Mouse (Mus musculus) hindbrain, embryonic 12.5 days (tissue): ENCODE measurements at regions not wholly inside any gene's neighbourhood (a gene's known extent, or its start where the extent isn't known, plus 50 kb on each side); places are given as distances from the start of the nearest gene placed in this dataset.

Experiments used
- ATAC-seq: fragments of 200-750 bp; cut with Nextera tagmentation; 2 replicates; pipeline ENCODE4 v1.8.0; 2017; ENCODE audit warnings: moderate TSS enrichment; ENCODE audit not compliant: low FRiP score
- H3K27ac ChIP-seq: fragments of 300-500 bp; sonication (generic); 2 replicates; pipeline ENCODE4 v1.5.1; 2016; ENCODE audit warnings: mild to moderate bottlenecking
- H3K27me3 ChIP-seq: fragments of 300-500 bp; sonication (generic); 2 replicates; pipeline ENCODE4 v1.6.1; 2016; ENCODE audit warnings: mild to moderate bottlenecking
- H3K36me3 ChIP-seq: fragments of 300-500 bp; sonication (generic); 2 replicates; pipeline ENCODE4 v1.6.1; 2016; ENCODE audit warnings: mild to moderate bottlenecking
- H3K4me1 ChIP-seq: fragments of 300-500 bp; sonication (generic); 2 replicates; pipeline ENCODE4 v1.6.1; 2016
- H3K4me2 ChIP-seq: fragments of 300-500 bp; sonication (generic); replicated peaks from 2 replicates; pipeline ENCODE4 v1.6.1; 2016; ENCODE audit warnings: mild to moderate bottlenecking
- H3K4me3 ChIP-seq: fragments of 300-500 bp; sonication (generic); 2 replicates; pipeline ENCODE4 v1.5.1; 2016; ENCODE audit warnings: mild to moderate bottlenecking
- H3K9ac ChIP-seq: fragments of 300-500 bp; sonication (generic); 2 replicates; pipeline ENCODE4 v1.6.1; 2016; ENCODE audit warnings: mild to moderate bottlenecking, moderate library complexity
- H3K9me3 ChIP-seq: fragments of 300-500 bp; sonication (generic); replicated peaks from 2 replicates; pipeline ENCODE4 v1.6.1; 2016; ENCODE audit warnings: mild to moderate bottlenecking
- WGBS: fragments of 180-500 bp; shearing (Covaris S2); methylation state at CpG from one replicate; pipeline ENCODE4 v1.1.7; 2016; 5-methylcytosine and 5-hydroxymethylcytosine counted together

DNA sequence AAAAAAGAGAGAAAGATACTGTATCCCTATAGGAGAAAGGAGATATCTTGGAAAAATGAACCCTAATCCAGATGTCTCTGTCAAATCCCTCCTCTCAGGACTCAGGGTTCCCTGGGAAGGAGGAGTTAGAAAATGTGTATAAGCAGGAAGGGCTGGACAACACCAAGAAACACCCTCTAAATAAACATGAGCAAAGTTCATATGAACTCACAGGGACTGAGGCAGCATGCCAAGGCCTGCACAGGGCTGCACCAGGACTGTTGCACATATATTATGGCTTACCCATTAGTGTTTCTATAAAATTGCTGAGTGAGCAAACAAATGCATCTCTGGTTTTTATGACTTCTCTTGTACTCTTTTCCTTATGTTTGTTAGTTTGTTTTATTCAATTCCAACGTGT, 508.5 kb upstream of the Fam174a start:
- no peaks in the 10 kb centered on the region for H3K4me1 ChIP-seq
- no peak overlapping the region for H3K4me2 ChIP-seq
- H3K4me3 ChIP-seq, result no peak overlapping the region
- no peaks in the 10 kb centered on the region for H3K27me3 ChIP-seq
- no peaks in the 10 kb centered on the region for H3K9me3 ChIP-seq
- no peak for ATAC-seq
- H3K9ac ChIP-seq, result no peak overlapping the region
- no peaks in the 10 kb centered on the region for H3K36me3 ChIP-seq
- no peak overlapping the region for H3K27ac ChIP-seq
- 77% methylated on average over 1 of the region's 1 CpGs for WGBS

DNA sequence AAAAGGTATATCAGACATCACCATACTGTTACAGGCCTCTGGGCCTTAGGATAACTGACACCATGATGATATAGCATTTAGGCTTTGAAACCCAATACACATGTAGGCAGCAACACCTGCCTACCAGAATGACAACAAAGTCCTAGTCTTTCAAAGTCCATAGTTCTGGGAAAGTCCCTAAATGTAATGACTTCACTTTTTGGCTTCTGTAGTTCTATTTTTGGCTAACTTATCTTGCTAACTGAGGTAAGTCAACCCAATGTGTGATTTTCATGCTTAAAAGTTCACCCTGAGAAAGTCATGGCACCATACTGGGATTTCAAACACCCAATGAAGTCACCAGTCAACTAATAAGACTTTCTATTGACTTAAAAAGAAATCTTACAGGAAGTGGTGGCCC, 485.8 kb upstream of the Fam174a start:
- Histone ChIP-seq H3K27ac (no peak overlapping the region), H3K27me3 (no peaks in the 10 kb centered on the region), H3K4me3 (no peak overlapping the region), H3K4me1 (no peaks in the 10 kb centered on the region), H3K9me3 (no peaks in the 10 kb centered on the region), H3K36me3 (no peaks in the 10 kb centered on the region), H3K9ac (no peak overlapping the region), H3K4me2 (no peak overlapping the region)
- ATAC-seq, result no peak

DNA sequence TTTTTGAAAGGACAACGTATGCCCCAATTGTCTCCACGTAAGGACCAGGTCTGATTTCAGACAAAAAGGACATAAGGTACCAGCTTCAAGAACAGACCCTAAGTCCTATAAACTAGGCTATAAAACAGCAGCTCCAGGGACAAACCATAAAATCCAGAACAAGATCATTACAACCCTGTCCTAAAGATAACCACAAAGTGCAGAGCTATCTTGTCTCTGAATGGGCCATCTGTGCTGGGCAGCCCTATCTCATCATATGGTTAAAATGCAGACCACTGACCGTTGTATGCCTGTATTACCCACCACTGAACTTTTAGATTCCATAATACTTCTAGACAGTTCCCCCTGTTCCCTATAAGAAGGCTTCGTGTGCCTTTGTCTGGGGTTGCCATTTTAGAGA, 477.4 kb upstream of the Fam174a start:
- WGBS, result 87% methylated on average over 4 of the region's 4 CpGs
- Histone ChIP-seq H3K36me3 (no peaks in the 10 kb centered on the region), H3K9ac (no peak overlapping the region), H3K9me3 (no peaks in the 10 kb centered on the region), H3K4me1 (no peaks in the 10 kb centered on the region), H3K27ac (no peak overlapping the region), H3K27me3 (no peaks in the 10 kb centered on the region), H3K4me3 (no peak overlapping the region), H3K4me2 (no peak overlapping the region)
- no peak for ATAC-seq

DNA sequence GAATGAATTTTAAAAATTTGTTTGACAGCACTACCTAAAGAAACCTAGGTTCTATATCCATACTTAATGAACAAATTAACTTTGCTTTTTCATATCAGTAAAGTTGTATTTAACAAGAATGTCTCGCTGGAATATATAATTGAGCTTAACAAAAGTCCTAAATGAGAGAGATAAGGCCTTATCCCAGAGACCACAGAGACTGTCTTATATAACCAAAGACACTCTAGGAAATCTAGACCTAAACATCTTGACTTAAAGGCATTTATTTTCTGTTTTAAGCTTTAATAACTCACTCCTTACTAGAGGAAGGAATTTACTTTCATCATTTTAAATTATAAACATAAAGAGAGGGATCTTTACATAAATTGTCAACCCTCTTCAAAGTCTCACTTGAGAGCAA, 461.9 kb upstream of the Fam174a start:
- WGBS, result 85% methylated on average over 1 of the region's 1 CpGs
- no peak overlapping the region for H3K27ac ChIP-seq
- H3K9me3 ChIP-seq, result no peaks in the 10 kb centered on the region
- no peak overlapping the region for H3K4me2 ChIP-seq
- H3K27me3 ChIP-seq, result no peaks in the 10 kb centered on the region
- H3K36me3 ChIP-seq, result no peaks in the 10 kb centered on the region
- no peaks in the 10 kb centered on the region for H3K4me1 ChIP-seq
- no peak overlapping the region for H3K9ac ChIP-seq
- ATAC-seq, result no peak
- no peak overlapping the region for H3K4me3 ChIP-seq

DNA sequence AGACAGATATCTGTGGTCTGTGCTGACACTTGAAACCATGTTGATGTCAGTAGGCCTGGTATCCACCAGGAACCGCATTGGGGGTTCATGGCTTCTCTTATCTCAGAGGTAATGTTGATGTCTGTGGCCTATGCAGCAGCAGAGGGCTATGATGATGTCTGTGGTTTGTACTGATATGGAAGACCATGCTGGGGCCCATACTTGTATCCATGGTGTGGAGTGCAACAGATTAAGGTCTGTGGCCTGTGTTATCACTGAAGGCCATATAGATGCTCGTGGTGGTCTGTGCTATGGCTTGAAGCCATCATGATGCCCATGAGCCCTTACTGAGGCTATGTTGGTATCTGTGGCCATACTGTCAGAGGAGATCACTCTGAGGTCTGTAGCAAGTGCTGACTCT, 455.0 kb upstream of the Fam174a start:
- Histone ChIP-seq H3K9ac (no peak overlapping the region), H3K4me2 (no peak overlapping the region), H3K4me1 (no peaks in the 10 kb centered on the region), H3K9me3 (no peaks in the 10 kb centered on the region), H3K4me3 (no peak overlapping the region), H3K36me3 (no peaks in the 10 kb centered on the region), H3K27me3 (no peaks in the 10 kb centered on the region), H3K27ac (no peak overlapping the region)
- ATAC-seq, result no peak
- WGBS, result 89% methylated on average over 2 of the region's 2 CpGs

DNA sequence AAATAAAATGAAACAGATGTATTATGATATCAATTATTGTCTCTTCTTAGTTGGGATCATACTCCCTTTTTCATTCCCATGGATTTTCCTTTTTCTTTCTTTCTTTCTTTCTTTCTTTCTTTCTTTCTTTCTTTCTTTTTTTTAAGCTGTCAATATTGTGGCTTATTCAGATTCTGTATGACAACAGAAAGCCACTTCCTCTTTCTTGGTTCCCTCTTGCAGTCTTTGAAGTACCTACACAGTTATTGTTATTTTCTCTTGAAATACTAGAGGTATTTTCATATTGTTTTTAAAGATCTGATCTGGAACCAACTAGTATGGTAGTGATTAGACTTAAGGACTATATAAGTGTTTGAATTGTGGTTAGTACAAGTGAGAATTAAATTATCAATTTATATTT, 444.6 kb upstream of the Fam174a start:
- no peak for ATAC-seq
- no peaks in the 10 kb centered on the region for H3K36me3 ChIP-seq
- H3K27ac ChIP-seq, result no peak overlapping the region
- no peaks in the 10 kb centered on the region for H3K27me3 ChIP-seq
- H3K4me3 ChIP-seq, result no peak overlapping the region
- H3K9me3 ChIP-seq, result no peaks in the 10 kb centered on the region
- no peaks in the 10 kb centered on the region for H3K4me1 ChIP-seq
- no peak overlapping the region for H3K9ac ChIP-seq
- H3K4me2 ChIP-seq, result no peak overlapping the region

DNA sequence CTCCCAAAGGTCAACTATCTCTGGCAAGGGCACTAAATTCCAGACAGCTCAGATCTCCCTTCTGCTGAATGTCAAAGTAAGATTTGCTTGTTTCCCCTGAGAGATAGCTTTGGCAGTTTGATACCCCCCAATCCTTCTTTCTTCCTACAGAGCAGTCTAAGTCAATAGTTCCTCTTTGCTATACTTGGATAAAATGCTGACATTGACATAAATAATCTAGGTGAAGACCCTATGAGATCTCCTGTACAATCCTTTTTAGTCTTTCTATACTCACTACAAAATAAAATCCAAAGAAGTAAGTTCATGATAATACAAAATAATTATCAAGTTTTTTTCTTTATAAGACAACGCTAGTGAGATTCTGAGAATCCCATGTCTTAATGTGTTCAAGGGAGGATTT, 432.9 kb upstream of the Fam174a start:
- Histone ChIP-seq H3K27me3 (no peaks in the 10 kb centered on the region), H3K9me3 (no peaks in the 10 kb centered on the region), H3K4me1 (no peaks in the 10 kb centered on the region), H3K36me3 (no peaks in the 10 kb centered on the region), H3K9ac (no peak overlapping the region), H3K4me3 (no peak overlapping the region), H3K4me2 (no peak overlapping the region), H3K27ac (no peak overlapping the region)
- ATAC-seq, result no peak
- WGBS, result 96% methylated on average over 1 of the region's 1 CpGs

DNA sequence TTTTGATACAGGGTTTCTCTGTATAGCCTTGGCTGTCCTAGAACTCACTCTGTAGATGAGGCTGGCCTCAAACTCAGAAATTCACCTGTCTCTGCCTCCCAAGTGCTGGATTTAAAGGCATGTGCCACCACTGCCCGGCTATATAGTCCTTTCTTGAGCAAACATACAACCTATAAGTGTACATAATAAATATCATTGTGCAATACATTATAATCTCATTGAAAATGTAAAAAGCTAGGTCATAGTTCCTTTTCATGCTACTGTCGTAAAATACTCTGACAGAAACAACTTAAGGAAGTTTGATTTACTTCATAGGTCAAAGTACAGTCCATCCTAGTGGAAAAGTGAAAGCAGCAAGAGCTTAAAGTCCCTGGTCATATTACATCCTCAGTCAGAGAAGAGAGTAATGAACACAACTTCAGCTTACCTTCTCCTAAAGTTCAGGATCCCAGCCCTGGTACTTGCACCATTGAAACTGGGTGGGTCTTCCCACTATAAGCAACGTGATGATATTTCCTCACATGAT, 408.4 kb upstream of the Fam174a start:
- Histone ChIP-seq H3K27ac (no peak overlapping the region), H3K27me3 (no peaks in the 10 kb centered on the region), H3K36me3 (no peaks in the 10 kb centered on the region), H3K4me2 (no peak overlapping the region), H3K4me1 (no peaks in the 10 kb centered on the region), H3K9ac (no peak overlapping the region), H3K4me3 (no peak overlapping the region), H3K9me3 (no peaks in the 10 kb centered on the region)
- 77% methylated on average over 3 of the region's 3 CpGs for WGBS
- no peak for ATAC-seq

DNA sequence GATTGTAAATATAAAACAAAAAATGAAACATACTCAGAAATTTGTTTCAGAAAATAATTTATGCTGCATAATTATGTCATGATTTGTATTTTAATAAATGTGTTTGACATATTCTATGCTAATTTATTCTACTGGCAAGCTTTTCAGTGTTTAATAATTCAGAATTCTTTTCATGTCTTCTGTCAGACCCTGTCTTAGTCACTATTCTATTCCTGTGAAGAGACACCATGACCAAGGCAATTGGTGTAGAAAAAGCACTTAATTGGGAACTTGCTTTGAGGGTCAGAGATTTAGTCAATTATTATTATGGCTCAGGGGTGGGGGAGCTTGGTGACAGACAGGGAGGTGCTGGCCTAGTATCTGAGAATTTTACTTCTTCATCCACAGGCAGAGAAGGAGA, 402.6 kb upstream of the Fam174a start:
- Histone ChIP-seq H3K4me2 (no peak overlapping the region), H3K9ac (no peak overlapping the region), H3K36me3 (no peaks in the 10 kb centered on the region), H3K27ac (no peak overlapping the region), H3K4me1 (no peaks in the 10 kb centered on the region), H3K27me3 (no peaks in the 10 kb centered on the region), H3K4me3 (no peak overlapping the region), H3K9me3 (no peaks in the 10 kb centered on the region)
- ATAC-seq, result no peak
